Mouse (Mus musculus): ENCODE data around the gene Mtmr3.
A peak's percentile ranks its signal among the peaks of the same experiment; 100 is the strongest.

Gene Mtmr3

GRCm38 (mm10) chr11:4594608-4595500, at the start of gene Mtmr3:
Gene Mtmr3, minus strand, starts transcription at chr11:4594863.
- DNase-seq = peak; percentile 99

- DNase-seq = no peak
These were observed 49.1 kb upstream of the Mtmr3 start for GRCm38 (mm10) chr11:4643722-4644121.

DNA sequence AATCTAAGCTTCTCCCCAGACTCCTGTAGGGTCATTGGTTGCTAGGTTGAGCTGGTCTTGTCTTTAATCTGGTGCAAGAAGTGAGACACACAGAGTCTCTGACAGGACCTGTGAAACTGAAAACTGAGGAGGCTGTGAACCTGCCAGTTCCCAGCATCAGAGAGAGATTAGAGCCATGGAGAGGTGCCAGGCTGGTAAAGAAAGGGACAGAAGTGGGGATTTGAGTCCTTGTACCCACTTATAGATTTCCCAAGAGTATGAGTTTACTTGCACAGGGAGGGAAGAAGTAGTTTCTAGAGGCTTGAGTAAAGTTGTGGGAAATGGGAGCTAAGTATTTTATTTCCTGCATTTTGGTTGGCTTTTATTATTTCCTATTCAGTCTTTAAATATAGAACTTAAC, 46.5 kb upstream of the Mtmr3 start:
- DNase-seq = no peak

DNA sequence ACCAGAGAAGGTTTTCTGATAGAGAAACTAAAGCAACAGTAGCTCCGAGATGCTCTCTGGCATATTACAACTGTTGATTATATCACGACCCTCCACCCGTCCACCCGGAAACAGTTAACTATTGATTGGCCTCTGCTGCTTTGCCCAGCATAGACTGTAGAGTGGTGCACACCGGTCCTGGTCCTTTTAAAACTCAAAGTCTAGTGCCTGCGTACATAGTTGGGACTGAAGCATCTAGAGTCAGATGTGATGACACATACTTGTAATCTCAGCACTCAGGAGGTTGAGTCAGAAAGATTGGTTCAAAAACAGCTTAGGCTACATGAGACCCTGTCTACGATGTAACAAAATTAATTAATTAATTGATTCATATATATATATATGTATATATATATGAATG, 43.6 kb upstream of the Mtmr3 start:
- peak; percentile 18 for DNase-seq

- DNase-seq = peak; percentile 99
These were observed 43.0 kb upstream of the Mtmr3 start, which contains the start of gene Ascc2 for GRCm38 (mm10) chr11:4637534-4638234. Gene Ascc2, plus strand, starts transcription at chr11:4637747.

- no peak for DNase-seq
These were observed 42.2 kb upstream of the Mtmr3 start for GRCm38 (mm10) chr11:4636782-4637342.

DNA sequence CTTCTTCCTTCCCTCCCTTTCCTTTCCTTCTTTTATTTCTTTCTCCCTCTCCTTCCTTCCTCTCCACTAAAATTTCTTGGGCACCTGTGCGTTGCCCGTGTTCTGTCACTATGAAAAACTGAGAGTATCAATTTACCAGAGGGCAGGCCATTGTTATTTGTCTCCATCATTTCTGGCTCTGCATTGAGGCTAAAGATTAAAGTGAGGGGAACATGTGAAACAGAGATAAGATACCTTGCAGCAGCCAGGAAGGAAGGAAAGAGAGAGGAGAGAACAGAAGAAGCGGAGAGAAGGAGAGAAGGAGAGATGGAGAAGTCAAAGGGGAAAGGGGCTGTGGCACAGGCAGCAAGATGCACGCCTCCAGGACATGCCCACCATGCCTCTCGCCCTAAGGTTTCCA, 39.7 kb upstream of the Mtmr3 start:
- DNase-seq = no peak

DNA sequence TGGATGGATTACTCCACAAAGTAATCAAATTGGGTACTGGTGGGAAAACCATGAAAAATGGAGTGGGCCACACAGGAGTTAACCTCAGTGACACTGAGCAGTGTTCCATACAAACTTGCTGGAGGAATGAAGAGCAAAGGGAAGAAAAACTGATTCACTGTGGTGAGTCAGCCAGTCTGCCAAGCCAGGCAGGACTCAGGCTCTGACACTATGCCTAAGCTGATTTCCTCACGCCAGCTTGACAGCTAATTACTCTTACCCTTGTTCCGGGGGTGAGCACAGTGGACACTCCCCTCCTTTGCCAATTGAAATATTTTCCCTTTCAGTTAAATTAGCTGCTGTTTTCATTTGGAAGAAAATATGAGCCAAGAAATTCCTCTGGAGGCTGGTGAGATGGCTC, 38.8 kb upstream of the Mtmr3 start:
- DNase-seq = no peak

DNA sequence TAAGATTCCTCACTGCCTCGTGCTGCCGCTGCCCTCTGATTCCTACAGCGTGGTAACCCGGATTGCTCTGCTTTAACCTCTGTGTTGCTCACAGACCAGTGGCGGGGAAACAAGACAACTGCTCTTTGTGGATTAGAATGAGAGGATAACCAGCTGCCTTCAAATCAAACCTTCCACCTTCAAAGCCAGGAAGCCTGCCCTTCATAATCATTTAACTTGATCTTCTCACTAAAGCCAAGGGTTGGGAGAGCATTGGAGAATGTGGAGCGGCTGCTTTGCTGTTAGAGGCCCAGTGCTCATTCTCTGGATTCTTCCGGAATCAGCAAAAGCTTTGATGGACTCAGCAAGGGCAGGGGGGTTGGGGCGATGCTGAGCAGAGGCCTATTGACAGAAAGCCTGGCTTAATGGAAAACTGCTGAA, 35.2 kb upstream of the Mtmr3 start:
- DNase-seq = no peak

- no peak for DNase-seq
These were observed 33.0 kb upstream of the Mtmr3 start for GRCm38 (mm10) chr11:4627636-4628035.

DNA sequence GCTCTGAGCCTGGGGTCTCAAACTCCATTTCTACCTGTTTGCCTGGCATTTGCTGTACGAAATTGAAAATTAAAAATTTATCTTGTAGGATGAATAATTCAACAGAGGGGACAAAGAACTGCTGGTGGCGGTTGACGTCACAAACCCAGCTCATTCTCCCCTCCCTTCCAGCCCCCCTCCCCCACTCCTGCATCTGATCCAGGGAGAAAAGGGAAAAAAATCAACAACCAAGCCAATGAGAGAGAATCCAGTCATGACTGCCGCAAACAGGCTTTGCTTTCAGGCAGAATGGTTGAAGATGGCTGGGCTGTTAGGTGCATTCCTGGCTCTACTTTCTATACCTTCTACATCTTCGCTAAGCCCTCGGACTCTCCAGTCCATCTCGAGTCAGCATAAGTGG, 31.3 kb upstream of the Mtmr3 start:
- DNase-seq = no peak

- DNase-seq = no peak
These were observed 28.3 kb upstream of the Mtmr3 start for GRCm38 (mm10) chr11:4622997-4623396.

DNA sequence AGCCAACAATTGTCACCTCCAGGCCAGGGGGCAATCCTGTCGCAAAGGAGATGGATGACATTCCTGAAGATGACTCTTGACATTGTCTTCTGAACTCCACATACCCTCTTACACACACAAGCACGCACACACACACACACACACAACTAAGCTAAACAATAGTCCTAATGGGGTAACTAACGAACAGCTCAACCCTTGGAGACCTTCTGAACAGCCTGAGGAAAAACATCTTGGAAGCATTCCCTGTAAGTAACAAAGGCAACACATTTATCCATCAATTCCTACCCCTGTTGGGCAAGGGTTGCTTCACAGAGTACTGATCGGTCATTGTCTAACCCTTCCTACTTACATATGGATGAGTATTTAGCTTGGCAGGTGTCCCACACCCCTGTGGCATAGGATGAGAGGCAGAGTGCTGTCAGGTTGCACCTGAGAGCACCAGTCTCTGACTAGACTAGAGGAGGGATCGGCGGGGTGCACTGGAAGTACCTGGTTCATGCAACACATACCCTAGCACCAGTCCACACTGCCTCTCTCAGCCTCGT, 27.9 kb upstream of the Mtmr3 start:
- no peak for DNase-seq

GRCm38 (mm10) chr11:4621866-4622265, 27.2 kb upstream of the Mtmr3 start:
- no peak for DNase-seq

DNA sequence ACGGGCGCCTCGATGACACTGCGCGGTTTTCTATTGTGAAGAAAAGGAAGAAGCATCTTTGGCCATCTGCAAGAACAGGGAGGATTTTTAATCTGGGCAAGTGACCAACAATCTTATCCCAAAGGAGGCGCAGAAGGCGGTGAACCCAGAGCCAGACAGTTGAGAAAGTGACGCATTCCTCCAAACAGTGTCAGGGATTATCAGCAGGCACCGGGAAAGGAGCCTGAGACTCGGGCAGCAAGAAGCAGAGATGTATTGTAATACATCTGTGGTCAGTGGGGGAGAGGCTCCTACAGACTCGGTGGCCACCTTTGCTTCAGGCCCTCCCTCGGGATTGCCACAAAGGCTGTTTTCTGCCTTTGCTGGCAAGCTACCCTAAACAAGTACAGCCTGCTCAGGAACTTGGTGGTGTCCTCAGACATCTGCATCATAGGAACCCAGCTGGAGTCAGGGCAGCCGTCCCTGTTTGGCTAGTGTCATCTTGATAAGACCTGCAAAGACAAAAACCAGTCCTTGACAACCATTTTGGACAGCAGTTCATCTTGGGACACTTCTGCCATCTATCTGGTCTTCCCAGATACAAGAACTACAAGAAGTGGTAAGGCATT, 25.9 kb upstream of the Mtmr3 start:
- no peak for DNase-seq

GRCm38 (mm10) chr11:4620017-4620485, 25.4 kb upstream of the Mtmr3 start, which contains the start of gene Gm11032:
Gene Gm11032, plus strand, starts transcription at chr11:4620067.
- no peak for DNase-seq

DNA sequence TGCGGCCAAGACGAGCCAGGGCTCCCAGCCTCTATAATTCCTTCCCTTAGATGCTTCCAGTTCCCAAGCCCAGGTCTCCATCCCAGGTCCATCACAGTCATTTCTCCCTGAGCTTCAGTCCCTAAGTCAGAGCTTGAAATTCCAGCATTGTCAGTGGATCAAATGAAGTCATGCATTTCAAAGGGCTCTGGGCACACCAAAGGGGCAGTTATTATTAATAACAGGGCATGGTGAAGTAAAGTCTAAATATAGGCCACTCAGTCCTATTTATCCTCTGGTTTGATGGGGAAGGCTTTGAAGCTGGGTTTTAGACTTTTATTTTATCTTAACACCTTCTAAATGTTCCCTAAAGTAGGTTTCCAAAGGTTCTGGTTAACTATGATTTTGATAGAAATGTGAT, 17.2 kb upstream of the Mtmr3 start:
- DNase-seq = no peak

GRCm38 (mm10) chr11:4606541-4606940, 11.9 kb upstream of the Mtmr3 start:
- no peak for DNase-seq

GRCm38 (mm10) chr11:4605414-4605813, 10.8 kb upstream of the Mtmr3 start:
- DNase-seq = peak; percentile 69

DNA sequence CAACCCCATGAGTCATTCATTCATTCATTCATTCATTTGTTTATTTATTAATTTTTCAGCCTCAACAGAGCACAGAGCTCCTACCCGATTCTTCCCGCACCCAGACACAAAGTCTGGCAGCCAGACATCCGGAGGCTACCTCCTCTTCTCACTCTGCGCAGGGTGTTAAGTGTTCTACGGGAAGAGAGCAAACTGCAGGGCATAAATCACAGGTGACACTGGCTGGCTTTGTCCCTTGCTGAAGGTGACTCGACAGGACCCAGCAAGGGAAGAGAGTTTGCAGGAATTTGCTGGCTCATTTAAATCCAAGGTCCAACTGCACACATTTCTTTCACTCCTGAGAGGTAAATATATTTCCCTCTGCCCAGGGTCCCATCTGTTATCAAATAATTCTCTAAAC, 9.8 kb upstream of the Mtmr3 start:
- no peak for DNase-seq

- peak; percentile 19 for DNase-seq
These were observed 8.2 kb upstream of the Mtmr3 start for GRCm38 (mm10) chr11:4602691-4603441.

GRCm38 (mm10) chr11:4601890-4602289, 7.2 kb upstream of the Mtmr3 start:
- DNase-seq = no peak
